In the genomic region with DNA sequence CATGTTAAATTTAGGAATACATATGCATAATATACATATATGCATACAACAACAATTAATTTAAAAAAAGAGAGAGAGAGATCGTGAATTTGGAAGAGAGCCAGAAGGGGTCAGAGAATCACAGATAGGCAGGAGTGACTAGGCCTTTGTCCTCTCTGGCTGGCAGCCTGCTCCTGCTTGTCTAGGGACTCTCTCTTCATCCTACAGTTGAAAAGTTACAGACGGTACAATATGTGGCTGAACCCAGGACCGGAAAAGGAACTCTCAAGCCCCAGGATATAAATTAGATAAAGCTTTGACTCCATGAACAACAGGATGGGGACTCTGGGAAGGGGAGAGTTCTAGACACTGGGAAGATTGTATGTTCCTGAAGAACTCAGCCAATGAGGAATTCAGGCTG, we compare ENCODE assay signal across 32 mouse cellular contexts. TPM values are rescaled to one million over a fixed set of nuclear protein-coding genes. Genes with fewer than 3 reads are reported as not detected.
"Had no signal": no experiment of that assay in that cellular context is flagged by ENCODE, and none has a peak within 500 bp of the region (broad histone marks: within the 10 kb centered on the region; RNA-seq: fewer than 3 reads in every experiment).

No protein-coding gene starts in this region.

- DNase-seq: kidney, postnatal 10 days; kidney, postnatal 36 days; layer of hippocampus, postnatal 36 days; lung, adult 18-20 months; lung, postnatal 10 days; lung, postnatal 36 days; retina, postnatal 1 day; right cerebral cortex, postnatal 25 days; spleen, adult 18-20 months; thymus, adult 2 months; thymus, postnatal 14 days; thymus, postnatal 4 days had no signal

- H3K36me3 ChIP-seq: kidney, embryonic 15.5 days; lung, embryonic 15.5 days; midbrain, embryonic 10.5 days; midbrain, embryonic 13.5 days; neural tube, embryonic 13.5 days; stomach, embryonic 15.5 days had no signal

- H3K4me1 ChIP-seq: kidney, embryonic 15.5 days; lung, embryonic 15.5 days; midbrain, embryonic 10.5 days; midbrain, embryonic 13.5 days; neural tube, embryonic 13.5 days; stomach, embryonic 15.5 days had no signal

- H3K4me2 ChIP-seq: kidney, embryonic 15.5 days; lung, embryonic 15.5 days; midbrain, embryonic 13.5 days; neural tube, embryonic 13.5 days; stomach, embryonic 15.5 days had no signal

- ATAC-seq: midbrain, embryonic 13.5 days; midbrain, embryonic 16.5 days had no signal

- H3K9me3 ChIP-seq: kidney, embryonic 15.5 days; lung, embryonic 15.5 days; megakaryocyte, embryonic 14.5 days; midbrain, embryonic 10.5 days; midbrain, embryonic 13.5 days; stomach, embryonic 15.5 days had no signal

- H3K27me3 ChIP-seq: kidney, embryonic 15.5 days; lung, embryonic 15.5 days; stomach, embryonic 15.5 days had no signal

- H3K4me3 ChIP-seq: kidney, embryonic 15.5 days; left cerebral cortex, adult 2 months; lung, embryonic 15.5 days; megakaryocyte, embryonic 14.5 days; midbrain, embryonic 10.5 days; midbrain, embryonic 13.5 days; myocyte; neural tube, embryonic 13.5 days; stomach, embryonic 15.5 days had no signal

- H3K9ac ChIP-seq: kidney, embryonic 15.5 days; liver, embryonic 14.5 days; lung, embryonic 15.5 days; midbrain, embryonic 13.5 days; neural tube, embryonic 13.5 days; stomach, embryonic 15.5 days had no signal

- H3K27ac ChIP-seq: kidney, embryonic 15.5 days; left cerebral cortex, adult 2 months; liver, embryonic 14.5 days; lung, embryonic 15.5 days; midbrain, embryonic 10.5 days; midbrain, embryonic 13.5 days; neural tube, embryonic 13.5 days; stomach, embryonic 15.5 days had no signal

RNA-seq across cellular contexts. Expression of a gene that starts 12.5 kb away (rescaled TPM):
- total RNA-seq: layer of hippocampus, adult 8-10 months; layer of hippocampus, postnatal 10 days; layer of hippocampus, postnatal 36 days; left cerebral cortex, adult 2 months; left cerebral cortex, postnatal 10 days; left cerebral cortex, postnatal 36 days; liver, adult 2 months; monocyte, adult 5-6 weeks; neutrophil, adult 5-6 weeks had no signal
- polyA plus RNA-seq: kidney, embryonic 15.5 days; limb, embryonic 11.5 days; limb, embryonic 14.5 days; liver, adult 2 months; liver, embryonic 14.5 days; lung, embryonic 15.5 days; midbrain, embryonic 10.5 days; midbrain, embryonic 13.5 days; midbrain, embryonic 16.5 days; myocyte; neural tube, embryonic 13.5 days; stomach, embryonic 15.5 days; thymus, adult 2 months had no signal
